Mouse (Mus musculus): ENCODE data around the gene Igf1. TPM values are rescaled to one million over a fixed set of nuclear protein-coding genes. Genes with fewer than 3 reads are reported as not detected.

Gene Igf1
- polyA plus RNA-seq, 1 experiment from 2014 or later = 11.4 TPM

DNA sequence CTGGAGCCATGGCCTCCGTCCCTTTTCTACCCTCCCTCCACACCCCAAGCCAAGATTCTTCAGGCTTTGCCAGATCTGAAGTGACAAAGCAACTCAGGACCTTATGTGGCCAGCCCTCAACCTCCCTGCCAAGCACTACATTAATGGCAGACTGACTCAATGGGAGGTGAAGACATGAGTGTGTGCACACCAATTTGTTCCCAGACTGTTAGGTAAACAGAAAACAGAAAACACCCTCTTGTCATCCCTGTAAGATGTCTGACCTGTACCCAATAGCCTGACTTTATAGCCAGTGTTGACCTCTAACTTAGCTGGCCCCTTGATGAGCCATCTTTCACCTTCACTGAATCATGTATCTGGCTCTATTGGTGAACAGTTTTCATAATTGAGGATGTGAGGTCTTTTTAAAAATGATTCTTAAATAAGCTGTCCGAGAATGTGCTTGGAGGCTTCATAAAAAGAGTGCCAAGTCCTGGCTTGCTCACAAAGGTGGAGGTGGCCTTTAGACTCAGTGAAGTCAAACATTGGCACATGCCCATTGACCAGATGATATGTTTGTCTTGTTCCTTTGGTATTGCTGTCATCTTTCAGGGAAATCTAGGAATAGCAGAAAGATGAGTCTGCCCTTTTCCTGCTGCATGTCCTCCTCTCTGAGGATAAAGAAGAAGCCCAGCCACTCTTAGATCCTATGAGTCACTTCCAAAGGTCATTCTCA lies 27.4 kb downstream of the Igf1 start:
- Histone ChIP-seq H3K9me3 (replicated peaks; ENCODE audit: control insufficient read depth, low read length, poor library complexity, severe bottlenecking) (no peaks in the 10 kb centered on the region), H3K27me3 (ENCODE audit: control insufficient read depth, insufficient read depth, low read depth, low read length) (no peaks in the 10 kb centered on the region), H3K4me1 (ENCODE audit: control insufficient read depth, insufficient read depth, low read length) (no peaks in the 10 kb centered on the region), H3K9ac (ENCODE audit: low read depth, low read length) (no peak overlapping the region), H3K4me2 (ENCODE audit: low read length) (no peak overlapping the region), H3K27ac (ENCODE audit: low read length) (no peak overlapping the region), H3K36me3 (ENCODE audit: control insufficient read depth, insufficient read depth, low read length) (no peaks in the 10 kb centered on the region), H3K4me3 (ENCODE audit: low read depth, low read length) (no peak overlapping the region)
- ATAC-seq = no peak
- 97% methylated on average over 2 of the region's 2 CpGs for WGBS

- no peak for ATAC-seq
- Histone ChIP-seq H3K27me3 (ENCODE audit: control insufficient read depth, insufficient read depth, low read depth, low read length) (no peaks in the 10 kb centered on the region), H3K4me1 (ENCODE audit: control insufficient read depth, insufficient read depth, low read length) (no peaks in the 10 kb centered on the region)
Measured at GRCm38 (mm10) chr10:87889850-87890249, 31.8 kb downstream of the Igf1 start.

GRCm38 (mm10) chr10:87892256-87892655 lies 34.2 kb downstream of the Igf1 start:
- Histone ChIP-seq H3K36me3 (ENCODE audit: control insufficient read depth, insufficient read depth, low read length) (no peaks in the 10 kb centered on the region), H3K4me3 (ENCODE audit: low read depth, low read length) (no peak overlapping the region), H3K9me3 (replicated peaks; ENCODE audit: control insufficient read depth, low read length, poor library complexity, severe bottlenecking) (no peaks in the 10 kb centered on the region), H3K27me3 (ENCODE audit: control insufficient read depth, insufficient read depth, low read depth, low read length) (no peaks in the 10 kb centered on the region), H3K4me2 (ENCODE audit: low read length) (no peak overlapping the region), H3K9ac (ENCODE audit: low read depth, low read length) (no peak overlapping the region), H3K27ac (ENCODE audit: low read length) (no peak overlapping the region), H3K4me1 (ENCODE audit: control insufficient read depth, insufficient read depth, low read length) (no peaks in the 10 kb centered on the region)
- ATAC-seq = no peak

More at GRCm38 (mm10) chr10:87889850-87890249, 31.8 kb downstream of the Igf1 start:
- no peak overlapping the region for H3K27ac ChIP-seq (ENCODE audit: low read length)
- no peak overlapping the region for H3K4me2 ChIP-seq (ENCODE audit: low read length)
- no peak overlapping the region for H3K9ac ChIP-seq (ENCODE audit: low read depth, low read length)
- H3K36me3 ChIP-seq (ENCODE audit: control insufficient read depth, insufficient read depth, low read length) = no peaks in the 10 kb centered on the region
- H3K4me3 ChIP-seq (ENCODE audit: low read depth, low read length) = no peak overlapping the region
- no peaks in the 10 kb centered on the region for H3K9me3 ChIP-seq (replicated peaks; ENCODE audit: control insufficient read depth, low read length, poor library complexity, severe bottlenecking)

- no peaks in the 10 kb centered on the region for H3K9me3 ChIP-seq (replicated peaks; ENCODE audit: control insufficient read depth, low read length, poor library complexity, severe bottlenecking)
- H3K4me1 ChIP-seq (ENCODE audit: control insufficient read depth, insufficient read depth, low read length) = no peaks in the 10 kb centered on the region
- no peak overlapping the region for H3K9ac ChIP-seq (ENCODE audit: low read depth, low read length)
- no peaks in the 10 kb centered on the region for H3K27me3 ChIP-seq (ENCODE audit: control insufficient read depth, insufficient read depth, low read depth, low read length)
- 91% methylated on average over 1 of the region's 1 CpGs for WGBS
- H3K4me3 ChIP-seq (ENCODE audit: low read depth, low read length) = no peak overlapping the region
- H3K27ac ChIP-seq (ENCODE audit: low read length) = no peak overlapping the region
- no peak for ATAC-seq
- no peak overlapping the region for H3K4me2 ChIP-seq (ENCODE audit: low read length)
- H3K36me3 ChIP-seq (ENCODE audit: control insufficient read depth, insufficient read depth, low read length) = no peaks in the 10 kb centered on the region
Measured at GRCm38 (mm10) chr10:87893272-87893671, 35.2 kb downstream of the Igf1 start.

DNA sequence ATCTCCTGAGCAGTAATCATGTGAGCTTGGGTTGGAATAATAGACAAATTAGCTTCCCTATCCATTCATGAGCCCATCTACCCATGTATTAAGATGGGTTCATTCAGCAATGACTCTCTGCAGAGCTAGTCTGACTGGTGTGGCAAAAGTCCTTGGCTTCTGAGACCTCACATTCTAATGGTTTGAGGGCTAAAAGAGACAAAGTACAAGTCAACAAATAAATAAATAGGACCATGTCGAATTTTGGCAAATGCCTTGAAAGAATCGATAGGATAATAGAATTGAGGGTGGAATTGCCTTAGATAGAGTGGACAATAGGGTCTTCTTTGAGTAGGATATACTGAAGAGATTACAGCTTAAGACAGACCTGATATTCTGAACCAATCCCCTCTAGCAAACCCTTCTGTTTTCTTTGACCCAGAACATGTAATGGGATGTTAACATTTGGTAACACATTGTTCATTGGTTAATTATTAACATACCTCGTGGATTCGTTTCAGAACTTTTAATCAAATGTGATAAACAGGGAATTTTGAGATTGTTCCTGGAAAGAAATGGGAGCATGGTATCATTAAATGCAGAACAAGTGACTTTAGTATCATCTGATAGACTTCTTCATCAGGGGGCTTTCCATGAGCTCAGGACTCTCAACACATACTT lies 36.5 kb downstream of the Igf1 start:
- H3K4me3 ChIP-seq (ENCODE audit: low read depth, low read length) = no peak overlapping the region
- H3K36me3 ChIP-seq (ENCODE audit: control insufficient read depth, insufficient read depth, low read length) = no peaks in the 10 kb centered on the region
- H3K27ac ChIP-seq (ENCODE audit: low read length) = no peak overlapping the region
- H3K9ac ChIP-seq (ENCODE audit: low read depth, low read length) = no peak overlapping the region
- ATAC-seq = no peak
- 93% methylated on average over 4 of the region's 4 CpGs for WGBS
- no peaks in the 10 kb centered on the region for H3K9me3 ChIP-seq (replicated peaks; ENCODE audit: control insufficient read depth, low read length, poor library complexity, severe bottlenecking)
- H3K4me2 ChIP-seq (ENCODE audit: low read length) = no peak overlapping the region
- no peaks in the 10 kb centered on the region for H3K4me1 ChIP-seq (ENCODE audit: control insufficient read depth, insufficient read depth, low read length)
- H3K27me3 ChIP-seq (ENCODE audit: control insufficient read depth, insufficient read depth, low read depth, low read length) = no peaks in the 10 kb centered on the region

DNA sequence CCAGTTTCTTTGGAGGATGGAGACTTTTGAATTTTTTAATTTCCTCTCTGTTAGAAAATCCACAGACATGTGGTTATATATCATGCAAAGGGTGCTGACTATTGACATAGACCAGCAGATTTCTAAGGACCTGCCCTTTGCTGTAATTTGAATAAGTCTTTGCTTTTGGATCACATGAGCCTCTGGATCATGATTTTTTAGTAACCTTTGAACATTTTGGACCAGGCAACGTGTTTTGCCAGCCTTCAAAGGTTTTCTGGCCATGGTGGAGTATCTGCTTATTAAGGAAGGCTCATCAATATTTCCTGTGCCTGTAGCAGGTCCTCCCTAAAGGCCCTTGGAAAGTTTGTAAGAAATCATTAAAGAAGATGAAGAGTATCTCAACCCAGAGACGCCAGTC lies 37.3 kb downstream of the Igf1 start:
- no peak overlapping the region for H3K4me3 ChIP-seq (ENCODE audit: low read depth, low read length)
- H3K4me1 ChIP-seq (ENCODE audit: control insufficient read depth, insufficient read depth, low read length) = no peaks in the 10 kb centered on the region
- H3K9ac ChIP-seq (ENCODE audit: low read depth, low read length) = no peak overlapping the region
- WGBS = 58% methylated on average over 2 of the region's 2 CpGs
- no peaks in the 10 kb centered on the region for H3K27me3 ChIP-seq (ENCODE audit: control insufficient read depth, insufficient read depth, low read depth, low read length)
- H3K27ac ChIP-seq (ENCODE audit: low read length) = no peak overlapping the region
- ATAC-seq = no peak
- no peaks in the 10 kb centered on the region for H3K9me3 ChIP-seq (replicated peaks; ENCODE audit: control insufficient read depth, low read length, poor library complexity, severe bottlenecking)
- H3K4me2 ChIP-seq (ENCODE audit: low read length) = no peak overlapping the region
- H3K36me3 ChIP-seq (ENCODE audit: control insufficient read depth, insufficient read depth, low read length) = no peaks in the 10 kb centered on the region

- 90% methylated on average over 4 of the region's 4 CpGs for WGBS
Measured at GRCm38 (mm10) chr10:87897331-87897730, 39.3 kb downstream of the Igf1 start.

DNA sequence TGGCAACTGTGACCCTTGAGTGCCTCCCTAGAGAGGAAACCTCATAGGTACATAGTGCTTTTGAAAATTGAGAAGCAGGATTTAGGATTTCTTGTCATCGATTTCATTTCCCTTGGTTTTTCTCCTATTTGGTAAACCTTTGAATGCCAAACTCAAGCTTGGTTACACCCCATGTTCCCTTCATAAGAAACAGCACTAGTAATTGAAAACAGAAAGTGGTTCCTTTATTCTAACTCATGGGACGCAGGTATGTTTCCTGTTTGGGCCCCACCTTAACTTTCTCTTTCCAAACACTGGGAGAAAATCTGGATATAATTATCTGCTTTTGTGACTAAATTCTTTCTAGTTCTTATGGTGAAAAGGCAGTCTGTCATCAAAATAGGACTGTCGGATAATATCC lies 40.8 kb downstream of the Igf1 start:
- no peak overlapping the region for H3K27ac ChIP-seq (ENCODE audit: low read length)
- no peaks in the 10 kb centered on the region for H3K9me3 ChIP-seq (replicated peaks; ENCODE audit: control insufficient read depth, low read length, poor library complexity, severe bottlenecking)
- no peak overlapping the region for H3K9ac ChIP-seq (ENCODE audit: low read depth, low read length)
- H3K4me3 ChIP-seq (ENCODE audit: low read depth, low read length) = no peak overlapping the region
- no peaks in the 10 kb centered on the region for H3K4me1 ChIP-seq (ENCODE audit: control insufficient read depth, insufficient read depth, low read length)
- no peaks in the 10 kb centered on the region for H3K36me3 ChIP-seq (ENCODE audit: control insufficient read depth, insufficient read depth, low read length)
- no peak overlapping the region for H3K4me2 ChIP-seq (ENCODE audit: low read length)
- 86% methylated on average over 3 of the region's 3 CpGs for WGBS
- no peak for ATAC-seq
- no peaks in the 10 kb centered on the region for H3K27me3 ChIP-seq (ENCODE audit: control insufficient read depth, insufficient read depth, low read depth, low read length)

More at GRCm38 (mm10) chr10:87897331-87897730, 39.3 kb downstream of the Igf1 start:
- H3K4me2 ChIP-seq (ENCODE audit: low read length) = no peak overlapping the region
- no peak overlapping the region for H3K9ac ChIP-seq (ENCODE audit: low read depth, low read length)
- no peaks in the 10 kb centered on the region for H3K27me3 ChIP-seq (ENCODE audit: control insufficient read depth, insufficient read depth, low read depth, low read length)
- H3K4me3 ChIP-seq (ENCODE audit: low read depth, low read length) = no peak overlapping the region
- H3K9me3 ChIP-seq (replicated peaks; ENCODE audit: control insufficient read depth, low read length, poor library complexity, severe bottlenecking) = no peaks in the 10 kb centered on the region
- H3K27ac ChIP-seq (ENCODE audit: low read length) = no peak overlapping the region
- no peaks in the 10 kb centered on the region for H3K36me3 ChIP-seq (ENCODE audit: control insufficient read depth, insufficient read depth, low read length)
- H3K4me1 ChIP-seq (ENCODE audit: control insufficient read depth, insufficient read depth, low read length) = no peaks in the 10 kb centered on the region
- ATAC-seq = no peak

DNA sequence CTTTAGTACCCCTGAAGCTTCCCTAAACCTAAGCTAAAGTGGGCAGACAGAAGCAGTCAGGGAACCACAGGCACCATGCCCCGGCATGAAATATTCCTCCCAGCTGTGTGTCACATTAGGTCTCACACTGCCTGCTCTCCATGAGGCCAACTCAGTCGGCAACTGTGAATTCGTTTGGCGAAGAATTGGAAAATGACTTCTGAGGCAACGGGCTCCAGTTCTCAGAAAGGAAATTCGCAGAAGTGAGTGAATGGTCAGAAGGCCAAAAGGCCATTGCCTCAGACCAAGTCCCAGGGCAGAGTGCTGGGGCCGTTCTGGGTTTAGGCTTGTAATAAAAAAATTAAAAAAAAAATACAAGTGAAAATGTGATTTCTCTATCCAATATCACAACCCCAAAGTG lies 43.9 kb downstream of the Igf1 start:
- H3K9me3 ChIP-seq (replicated peaks; ENCODE audit: control insufficient read depth, low read length, poor library complexity, severe bottlenecking) = no peaks in the 10 kb centered on the region
- no peak overlapping the region for H3K4me2 ChIP-seq (ENCODE audit: low read length)
- no peaks in the 10 kb centered on the region for H3K4me1 ChIP-seq (ENCODE audit: control insufficient read depth, insufficient read depth, low read length)
- 78% methylated on average over 7 of the region's 7 CpGs for WGBS
- no peak overlapping the region for H3K4me3 ChIP-seq (ENCODE audit: low read depth, low read length)
- no peak overlapping the region for H3K9ac ChIP-seq (ENCODE audit: low read depth, low read length)
- H3K27ac ChIP-seq (ENCODE audit: low read length) = no peak overlapping the region
- no peaks in the 10 kb centered on the region for H3K27me3 ChIP-seq (ENCODE audit: control insufficient read depth, insufficient read depth, low read depth, low read length)
- no peaks in the 10 kb centered on the region for H3K36me3 ChIP-seq (ENCODE audit: control insufficient read depth, insufficient read depth, low read length)
- ATAC-seq = no peak

Measured in midbrain, embryonic 16.5 days (tissue).